Mouse (Mus musculus) NIH3T3 (cell line): Measurements from ENCODE around the gene Skap2.

Source experiments
- DNase-seq: peaks from one replicate; pipeline ENCODE4 v3.0.0-alpha.2; 2012; ENCODE audit warnings: low read depth

Skap2 gene

GRCm38 (mm10) chr6:51889824-51890223 is 122.5 kb downstream of the Skap2 start:
- DNase-seq, result no peak

- DNase-seq, result peak; percentile 67
Observed at GRCm38 (mm10) chr6:51886902-51887431, 125.4 kb downstream of the Skap2 start.

GRCm38 (mm10) chr6:51882880-51883274 is 129.5 kb downstream of the Skap2 start:
- no peak for DNase-seq

GRCm38 (mm10) chr6:51882266-51882879 is 130.0 kb downstream of the Skap2 start:
- DNase-seq, result no peak

- no peak for DNase-seq
Observed at GRCm38 (mm10) chr6:51881181-51881968, 131.0 kb downstream of the Skap2 start.

- no peak for DNase-seq
Observed at GRCm38 (mm10) chr6:51880778-51881177, 131.6 kb downstream of the Skap2 start.

- DNase-seq, result no peak
Observed at GRCm38 (mm10) chr6:51878551-51878950, 133.8 kb downstream of the Skap2 start.

GRCm38 (mm10) chr6:51876841-51877553 is 135.4 kb downstream of the Skap2 start:
- no peak for DNase-seq

GRCm38 (mm10) chr6:51875884-51876626 is 136.3 kb downstream of the Skap2 start:
- peak; percentile 88 for DNase-seq

- no peak for DNase-seq
Observed at GRCm38 (mm10) chr6:51874035-51874434, 138.3 kb downstream of the Skap2 start.

GRCm38 (mm10) chr6:51871135-51871534 is 141.2 kb downstream of the Skap2 start:
- DNase-seq, result peak; percentile 68

- no peak for DNase-seq
Observed at GRCm38 (mm10) chr6:51870294-51870693, 142.1 kb downstream of the Skap2 start.

GRCm38 (mm10) chr6:51866596-51866995 is 145.8 kb downstream of the Skap2 start:
- no peak for DNase-seq

GRCm38 (mm10) chr6:51863508-51863907 is 148.8 kb downstream of the Skap2 start:
- DNase-seq, result peak; percentile 25

GRCm38 (mm10) chr6:51860300-51860699 is 152.0 kb downstream of the Skap2 start:
- no peak for DNase-seq

- DNase-seq, result peak; percentile 99
Observed at GRCm38 (mm10) chr6:51857821-51858220, 154.5 kb downstream of the Skap2 start.

GRCm38 (mm10) chr6:51853291-51853690 is 159.1 kb downstream of the Skap2 start:
- no peak for DNase-seq

- no peak for DNase-seq
Observed at GRCm38 (mm10) chr6:51852643-51853042, 159.7 kb downstream of the Skap2 start.

- DNase-seq, result no peak
Observed at GRCm38 (mm10) chr6:51851544-51851943, 160.8 kb downstream of the Skap2 start.

GRCm38 (mm10) chr6:51850030-51850817 is 162.1 kb downstream of the Skap2 start:
- no peak for DNase-seq

- DNase-seq, result no peak
Observed at GRCm38 (mm10) chr6:51849561-51849960, 162.8 kb downstream of the Skap2 start.
